Mouse (Mus musculus): ENCODE measurements around the gene Abracl.

The Abracl gene

GRCm38 (mm10) chr10:18021576-18022311 is 1.3 kb downstream of the Abracl start:
- DNase-seq (ENCODE audit: low read depth), result peak; percentile 44

- DNase-seq (ENCODE audit: low read depth), result no peak
Measured at GRCm38 (mm10) chr10:18020846-18021245, 2.2 kb downstream of the Abracl start.

- DNase-seq (ENCODE audit: low read depth), result no peak
Measured at GRCm38 (mm10) chr10:18020443-18020842, 2.6 kb downstream of the Abracl start.

- no peak for DNase-seq (ENCODE audit: low read depth)
Measured at GRCm38 (mm10) chr10:18011761-18012160, 11.3 kb downstream of the Abracl start.

- peak; percentile 57 for DNase-seq (ENCODE audit: low read depth)
Measured at GRCm38 (mm10) chr10:18009744-18010143, 13.3 kb downstream of the Abracl start.

- DNase-seq (ENCODE audit: low read depth), result peak; percentile 68
Measured at GRCm38 (mm10) chr10:18008118-18008517, 15.0 kb downstream of the Abracl start.

GRCm38 (mm10) chr10:18007243-18007642 is 15.8 kb downstream of the Abracl start:
- peak; percentile 58 for DNase-seq (ENCODE audit: low read depth)

GRCm38 (mm10) chr10:18006756-18007155 is 16.3 kb downstream of the Abracl start:
- DNase-seq (ENCODE audit: low read depth), result no peak

- peak; percentile 39 for DNase-seq (ENCODE audit: low read depth)
Measured at GRCm38 (mm10) chr10:18005136-18005955, 17.7 kb downstream of the Abracl start.

GRCm38 (mm10) chr10:18003966-18004637 is 19.0 kb downstream of the Abracl start:
- DNase-seq (ENCODE audit: low read depth), result no peak

- no peak for DNase-seq (ENCODE audit: low read depth)
Measured at GRCm38 (mm10) chr10:17990576-17990975, 32.5 kb downstream of the Abracl start.

- DNase-seq (ENCODE audit: low read depth), result peak; percentile 81
Measured at GRCm38 (mm10) chr10:17989136-17989535, 34.0 kb downstream of the Abracl start.

- peak; percentile 86 for DNase-seq (ENCODE audit: low read depth)
Measured at GRCm38 (mm10) chr10:17987823-17988423, 35.2 kb downstream of the Abracl start.

- no peak for DNase-seq (ENCODE audit: low read depth)
Measured at GRCm38 (mm10) chr10:17983313-17983712, 39.8 kb downstream of the Abracl start.

- peak; percentile 43 for DNase-seq (ENCODE audit: low read depth)
Measured at GRCm38 (mm10) chr10:17966090-17966489, 57.0 kb downstream of the Abracl start.

All from induced T-regulatory cell, adult 2 months (primary cell).